Mouse (Mus musculus) neural tube, embryonic 11.5 days (tissue): ENCODE data around the gene Zfyve1. TPM values are rescaled to one million over a fixed set of nuclear protein-coding genes. Genes with fewer than 3 reads are reported as not detected.

Experiments
- ATAC-seq: fragments of 200-750 bp; cut with Nextera tagmentation; 2 replicates; pipeline ENCODE4 v1.8.0; 2017; ENCODE audit warnings: moderate number of reproducible peaks, mild to moderate bottlenecking, moderate TSS enrichment, moderate library complexity; ENCODE audit not compliant: insufficient read depth, low FRiP score, low TSS enrichment
- DNase-seq: peaks from one replicate; pipeline ENCODE4 v3.0.0-alpha.2; 2015; ENCODE audit warnings: low spot score
- H3K27ac ChIP-seq: fragments of 300-500 bp; sonication (generic); 2 replicates; pipeline ENCODE4 v1.5.1; 2014; ENCODE audit warnings: low read depth, mild to moderate bottlenecking, low read length
- H3K27me3 ChIP-seq: fragments of 300-500 bp; sonication (generic); 2 replicates; pipeline ENCODE4 v1.6.1; 2014; ENCODE audit warnings: mild to moderate bottlenecking, low read length, mixed read lengths; ENCODE audit not compliant: control insufficient read depth, insufficient read depth
- H3K36me3 ChIP-seq: fragments of 300-500 bp; sonication (generic); 2 replicates; pipeline ENCODE4 v1.6.1; 2014; ENCODE audit warnings: mild to moderate bottlenecking, low read length, moderate library complexity, mixed read lengths; ENCODE audit not compliant: control insufficient read depth, insufficient read depth
- H3K4me1 ChIP-seq: fragments of 300-500 bp; sonication (generic); 2 replicates; pipeline ENCODE4 v1.6.1; 2014; ENCODE audit warnings: low read length, mixed read lengths; ENCODE audit not compliant: control insufficient read depth, insufficient read depth
- H3K4me2 ChIP-seq: fragments of 300-500 bp; sonication (generic); 2 replicates; pipeline ENCODE4 v1.6.1; 2014; ENCODE audit warnings: low read depth, mild to moderate bottlenecking, moderate library complexity
- H3K4me3 ChIP-seq: fragments of 300-500 bp; sonication (generic); 2 replicates; pipeline ENCODE4 v1.5.1; 2014; ENCODE audit warnings: low read depth, low read length
- H3K9ac ChIP-seq: fragments of 300-500 bp; sonication (generic); 2 replicates; pipeline ENCODE4 v1.6.1; 2014; ENCODE audit warnings: mild to moderate bottlenecking, low read length
- H3K9me3 ChIP-seq: fragments of 300-500 bp; sonication (generic); 2 replicates; pipeline ENCODE4 v1.6.1; 2016; ENCODE audit warnings: low read length; ENCODE audit not compliant: control insufficient read depth
- WGBS: fragments of 180-500 bp; shearing (Covaris S2); extraction: QIAGEN DNeasy Blood & Tissue Kit; methylation state at CpG from one replicate; pipeline ENCODE4 v1.1.7; 2014; 5-methylcytosine and 5-hydroxymethylcytosine counted together
- polyA plus RNA-seq: library from polyadenylated mRNA; unstranded; fragments of >200 nt; fragmentation: Nextera tagmentation; extraction: Ambion mirVana; gene quantifications from 2 replicates; pipeline ENCODE4 v1.2.1, GENCODE M21; 2014

Zfyve1 gene
- polyA plus RNA-seq, 1 experiment from 2014 or later: 25.2 TPM

GRCm38 (mm10) chr12:83594454-83595040, 2.5 kb downstream of the Zfyve1 start:
- DNase-seq (no peak), ATAC-seq (no peak)
- no peaks in the 10 kb centered on the region for H3K9me3 ChIP-seq
- no peaks in the 10 kb centered on the region for H3K27me3 ChIP-seq
- no peak overlapping the region for H3K27ac ChIP-seq
- H3K4me3 ChIP-seq: no peak overlapping the region
- no peak overlapping the region for H3K9ac ChIP-seq
- peaks cover 6% of the 10 kb centered on the region; the same call in 1 of the 2 replicates for H3K4me1 ChIP-seq
- 89% methylated on average over 9 of the region's 9 CpGs for WGBS
- no peak overlapping the region for H3K4me2 ChIP-seq
- H3K36me3 ChIP-seq: peaks cover 4% of the 10 kb centered on the region; the same call in 1 of the 2 replicates

GRCm38 (mm10) chr12:83591754-83592501, 5.1 kb downstream of the Zfyve1 start:
- Histone ChIP-seq H3K9ac (no peak overlapping the region), H3K4me1 (peaks cover 6% of the 10 kb centered on the region; the same call in 1 of the 2 replicates), H3K36me3 (peaks cover 7% of the 10 kb centered on the region), H3K27me3 (no peaks in the 10 kb centered on the region), H3K4me2 (no peak overlapping the region), H3K9me3 (no peaks in the 10 kb centered on the region), H3K4me3 (no peak overlapping the region), H3K27ac (no peak overlapping the region)
- 92% methylated on average over 8 of the region's 8 CpGs for WGBS
- no peak for ATAC-seq
- DNase-seq: no peak

DNA sequence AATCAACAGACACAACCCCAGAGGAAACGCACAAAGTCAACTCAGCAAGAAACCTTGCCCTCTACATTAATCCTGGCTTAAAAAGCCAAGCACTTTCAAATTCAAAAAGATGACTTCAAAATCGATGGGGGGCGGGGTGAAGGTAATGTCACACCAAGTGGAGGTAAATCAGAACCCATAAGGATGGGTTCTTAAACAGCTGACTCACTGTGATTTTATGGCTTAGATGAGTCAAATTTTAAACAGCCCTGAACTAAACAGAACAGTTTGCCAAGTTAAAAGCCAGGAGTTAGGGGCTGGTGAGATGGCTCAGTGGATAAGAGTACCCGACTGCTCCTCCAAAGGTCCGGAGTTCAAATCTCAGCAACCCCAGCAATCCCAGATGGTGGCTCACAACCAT, 10.4 kb downstream of the Zfyve1 start:
- WGBS: 96% methylated on average over 5 of the region's 5 CpGs
- Histone ChIP-seq H3K4me3 (no peak overlapping the region), H3K36me3 (peaks cover 3% of the 10 kb centered on the region), H3K9ac (no peak overlapping the region), H3K27ac (no peak overlapping the region), H3K4me1 (0 out of 2 replicates have a peak, but pooled peaks cover 2% of the 10 kb centered on the region), H3K9me3 (no peaks in the 10 kb centered on the region), H3K4me2 (no peak overlapping the region), H3K27me3 (no peaks in the 10 kb centered on the region)
- no peak for DNase-seq
- ATAC-seq: no peak

GRCm38 (mm10) chr12:83582747-83583146, 14.3 kb downstream of the Zfyve1 start:
- no peak overlapping the region for H3K9ac ChIP-seq
- no peak overlapping the region for H3K27ac ChIP-seq
- DNase-seq (no peak), ATAC-seq (no peak)
- no peaks in the 10 kb centered on the region for H3K36me3 ChIP-seq
- no peak overlapping the region for H3K4me2 ChIP-seq
- no peaks in the 10 kb centered on the region for H3K27me3 ChIP-seq
- H3K4me1 ChIP-seq: peaks cover 2% of the 10 kb centered on the region; the same call in 1 of the 2 replicates
- H3K9me3 ChIP-seq: no peaks in the 10 kb centered on the region
- H3K4me3 ChIP-seq: no peak overlapping the region
- WGBS: 83% methylated on average over 4 of the region's 4 CpGs

GRCm38 (mm10) chr12:83582106-83582505, 14.9 kb downstream of the Zfyve1 start:
- WGBS: 66% methylated on average over 4 of the region's 4 CpGs
- H3K36me3 ChIP-seq: no peaks in the 10 kb centered on the region
- no peak for ATAC-seq

GRCm38 (mm10) chr12:83580283-83580682, 16.7 kb downstream of the Zfyve1 start:
- ATAC-seq: no peak
- no peak overlapping the region for H3K4me3 ChIP-seq
- H3K27me3 ChIP-seq: no peaks in the 10 kb centered on the region
- no peak overlapping the region for H3K4me2 ChIP-seq
- H3K9ac ChIP-seq: no peak overlapping the region
- no peak overlapping the region for H3K27ac ChIP-seq
- DNase-seq: no peak
- H3K9me3 ChIP-seq: no peaks in the 10 kb centered on the region
- peaks cover 2% of the 10 kb centered on the region; the same call in 1 of the 2 replicates for H3K36me3 ChIP-seq
- peaks cover 2% of the 10 kb centered on the region; the same call in 1 of the 2 replicates for H3K4me1 ChIP-seq
- 94% methylated on average over 3 of the region's 3 CpGs for WGBS

More at GRCm38 (mm10) chr12:83582106-83582505, 14.9 kb downstream of the Zfyve1 start:
- no peak overlapping the region for H3K27ac ChIP-seq
- no peaks in the 10 kb centered on the region for H3K27me3 ChIP-seq
- H3K9ac ChIP-seq: no peak overlapping the region
- no peak for DNase-seq
- H3K4me1 ChIP-seq: peaks cover 2% of the 10 kb centered on the region; the same call in 1 of the 2 replicates
- no peak overlapping the region for H3K4me2 ChIP-seq
- no peak overlapping the region for H3K4me3 ChIP-seq
- no peaks in the 10 kb centered on the region for H3K9me3 ChIP-seq

DNA sequence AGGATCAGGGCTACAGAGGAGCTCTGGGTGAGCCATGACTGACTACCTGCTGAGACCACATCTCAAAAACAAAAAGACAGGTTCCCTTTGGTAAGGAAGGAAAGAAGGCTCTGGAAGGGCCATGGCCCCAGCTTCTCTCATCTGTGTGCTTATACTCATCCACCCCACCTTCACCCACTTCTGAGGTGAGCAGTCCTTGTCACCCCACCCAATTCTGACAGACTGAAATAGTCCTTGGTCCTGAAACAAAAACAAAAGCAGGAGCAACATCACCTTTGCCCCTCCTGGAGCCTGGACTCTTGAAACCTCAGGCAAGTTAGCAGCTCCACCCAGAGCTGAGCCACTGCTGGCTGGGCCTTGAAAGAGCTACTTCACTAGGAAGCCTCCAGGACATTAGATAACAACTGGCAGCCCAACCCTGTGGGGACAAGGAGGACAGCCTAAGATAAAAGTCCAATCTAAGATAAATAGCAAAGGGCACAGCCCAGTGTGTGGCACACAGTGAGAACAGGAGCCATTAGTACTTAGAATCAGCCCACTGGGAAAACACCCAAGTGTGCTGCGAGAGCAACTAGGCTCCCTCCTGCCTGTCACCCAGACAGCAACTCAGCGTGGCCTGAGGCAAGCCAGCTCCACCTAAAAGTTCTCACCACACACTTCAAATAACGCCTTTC, 18.0 kb downstream of the Zfyve1 start:
- H3K9me3 ChIP-seq: no peaks in the 10 kb centered on the region
- peaks cover 2% of the 10 kb centered on the region; the same call in 1 of the 2 replicates for H3K4me1 ChIP-seq
- no peak for ATAC-seq
- DNase-seq: no peak
- H3K4me2 ChIP-seq: no peak overlapping the region
- WGBS: 43% methylated on average over 3 of the region's 3 CpGs
- H3K36me3 ChIP-seq: peaks cover 2% of the 10 kb centered on the region; the same call in 1 of the 2 replicates
- no peak overlapping the region for H3K4me3 ChIP-seq
- no peak overlapping the region for H3K9ac ChIP-seq
- no peaks in the 10 kb centered on the region for H3K27me3 ChIP-seq
- no peak overlapping the region for H3K27ac ChIP-seq

DNA sequence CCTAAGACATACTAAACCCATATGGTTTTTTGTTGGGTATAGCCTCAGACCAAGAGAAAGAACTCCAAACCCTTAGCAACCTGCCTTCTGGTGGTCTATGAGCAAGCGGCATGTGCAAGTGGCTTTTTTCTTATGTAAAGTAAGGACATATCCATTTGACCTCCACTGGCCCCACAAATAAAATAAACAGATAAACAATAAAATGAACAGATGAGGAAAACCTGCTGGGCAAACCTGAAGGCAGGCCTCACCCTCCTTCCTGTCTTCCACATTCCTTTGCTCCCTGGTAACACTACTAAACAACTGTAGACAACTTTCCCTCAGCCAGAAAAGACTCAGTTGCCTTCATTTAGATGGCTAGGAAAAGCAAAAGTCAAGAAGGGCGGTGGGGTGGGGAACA, 18.7 kb downstream of the Zfyve1 start:
- H3K4me3 ChIP-seq: no peak overlapping the region
- H3K27me3 ChIP-seq: no peaks in the 10 kb centered on the region
- peaks cover 2% of the 10 kb centered on the region; the same call in 1 of the 2 replicates for H3K4me1 ChIP-seq
- DNase-seq: no peak
- no peak for ATAC-seq
- WGBS: 83% methylated on average over 2 of the region's 2 CpGs
- H3K9me3 ChIP-seq: no peaks in the 10 kb centered on the region
- no peak overlapping the region for H3K9ac ChIP-seq
- H3K27ac ChIP-seq: no peak overlapping the region
- no peak overlapping the region for H3K4me2 ChIP-seq
- H3K36me3 ChIP-seq: peaks cover 2% of the 10 kb centered on the region; the same call in 1 of the 2 replicates
